Mouse (Mus musculus): ENCODE data around the gene Coasy. TPM values are rescaled to one million over a fixed set of nuclear protein-coding genes. Genes with fewer than 3 reads are reported as not detected.

The Coasy gene
- 10 to 100 TPM; 16.5 to 21.0 (median 18.2) TPM for polyA plus RNA-seq (2017; shearing (Covaris generic))

- ATAC-seq, result peak; percentile 85
These were observed at the start of gene Coasy for GRCm38 (mm10) chr11:101082208-101083082. Gene Coasy, plus strand, starts transcription at chr11:101082565.

- ATAC-seq, result no peak
These were observed 48.4 kb upstream of the Coasy start for GRCm38 (mm10) chr11:101033856-101034500.

- no peak for ATAC-seq
These were observed 47.6 kb upstream of the Coasy start for GRCm38 (mm10) chr11:101034614-101035327.

GRCm38 (mm10) chr11:101035328-101035695 lies 47.1 kb upstream of the Coasy start:
- no peak for ATAC-seq

GRCm38 (mm10) chr11:101037795-101038194 lies 44.6 kb upstream of the Coasy start:
- ATAC-seq, result no peak

- no peak for ATAC-seq
These were observed 36.5 kb upstream of the Coasy start for GRCm38 (mm10) chr11:101045826-101046225.

- no peak for ATAC-seq
These were observed 35.9 kb upstream of the Coasy start for GRCm38 (mm10) chr11:101046440-101046839.

GRCm38 (mm10) chr11:101047502-101047901 lies 34.9 kb upstream of the Coasy start:
- ATAC-seq, result peak; percentile 43

- no peak for ATAC-seq
These were observed 32.0 kb upstream of the Coasy start for GRCm38 (mm10) chr11:101050359-101050758.

GRCm38 (mm10) chr11:101051051-101051493 lies 31.3 kb upstream of the Coasy start:
- ATAC-seq, result no peak

- no peak for ATAC-seq
These were observed 30.7 kb upstream of the Coasy start for GRCm38 (mm10) chr11:101051617-101052016.

GRCm38 (mm10) chr11:101052751-101053473 lies 29.5 kb upstream of the Coasy start:
- ATAC-seq, result no peak

- no peak for ATAC-seq
These were observed 28.4 kb upstream of the Coasy start for GRCm38 (mm10) chr11:101053974-101054373.

GRCm38 (mm10) chr11:101055418-101055817 lies 26.9 kb upstream of the Coasy start:
- ATAC-seq, result no peak

GRCm38 (mm10) chr11:101056885-101057284 lies 25.5 kb upstream of the Coasy start:
- ATAC-seq, result no peak

GRCm38 (mm10) chr11:101057860-101058259 lies 24.5 kb upstream of the Coasy start:
- ATAC-seq, result peak; percentile 66

GRCm38 (mm10) chr11:101058726-101059125 lies 23.6 kb upstream of the Coasy start:
- no peak for ATAC-seq

GRCm38 (mm10) chr11:101059473-101059872 lies 22.9 kb upstream of the Coasy start:
- ATAC-seq, result no peak

- peak; percentile 26 for ATAC-seq
These were observed 22.2 kb upstream of the Coasy start for GRCm38 (mm10) chr11:101060126-101060525.

- no peak for ATAC-seq
These were observed 21.3 kb upstream of the Coasy start for GRCm38 (mm10) chr11:101061049-101061448.

GRCm38 (mm10) chr11:101062165-101062884 lies 20.0 kb upstream of the Coasy start:
- no peak for ATAC-seq
